Mouse (Mus musculus) testis, adult 2 months (tissue): ENCODE data around the gene Golph3. TPM values are rescaled to one million over a fixed set of nuclear protein-coding genes. Genes with fewer than 3 reads are reported as not detected.

Experiments used
- H3K27ac ChIP-seq: fragments of 200-500 bp; 2 replicates; pipeline ENCODE4 v1.5.1; 2012; ENCODE audit warnings: low read depth, low read length; ENCODE audit not compliant: control insufficient read depth, insufficient read depth
- H3K27me3 ChIP-seq: fragments of 200-500 bp; 2 replicates; pipeline ENCODE4 v1.6.1; 2012; ENCODE audit warnings: mild to moderate bottlenecking, low read length, moderate library complexity; ENCODE audit not compliant: control insufficient read depth, insufficient read depth
- H3K36me3 ChIP-seq: fragments of 200-500 bp; 2 replicates; pipeline ENCODE4 v1.6.1; 2012; ENCODE audit warnings: mild to moderate bottlenecking, low read length; ENCODE audit not compliant: control insufficient read depth, insufficient read depth
- H3K4me1 ChIP-seq: fragments of 200-500 bp; 2 replicates; pipeline ENCODE4 v1.6.1; 2012; ENCODE audit warnings: low read length; ENCODE audit not compliant: control insufficient read depth, insufficient read depth
- H3K4me3 ChIP-seq: fragments of 200-500 bp; 2 replicates; pipeline ENCODE4 v1.5.1; 2012; ENCODE audit warnings: low read depth, mild to moderate bottlenecking, low read length, moderate library complexity, mixed read lengths; ENCODE audit not compliant: control insufficient read depth
- CTCF ChIP-seq: fragments of 200-500 bp; IDR thresholded peaks from 2 replicates; pipeline ENCODE4 v1.5.1; 2012; ENCODE audit warnings: low read depth, mild to moderate bottlenecking, inconsistent platforms, low read length, moderate library complexity; ENCODE audit not compliant: control insufficient read depth, insufficient read depth, insufficient replicate concordance
- POLR2A ChIP-seq: fragments of 200-500 bp; IDR thresholded peaks from 2 replicates; pipeline ENCODE4 v1.6.1; 2012; ENCODE audit warnings: low read depth, mild to moderate bottlenecking, inconsistent platforms, low read length, moderate library complexity; ENCODE audit not compliant: control insufficient read depth
- polyA plus RNA-seq: library from polyadenylated mRNA; depleted of rRNA; stranded (reverse); fragments of >200 nt; gene quantifications from 2 replicates; pipeline ENCODE4 v1.2.3, GENCODE M21; 2012; rRNA removed

Gene Golph3
- 33.9 and 36.3 TPM in 2 replicates for polyA plus RNA-seq

GRCm38 (mm10) chr15:12321091-12321787 is at the start of gene Golph3:
Gene Golph3, plus strand, starts transcription at chr15:12321450.
- H3K36me3 ChIP-seq = no peaks in the 10 kb centered on the region
- no peaks in the 10 kb centered on the region for H3K27me3 ChIP-seq
- H3K27ac ChIP-seq = peak within 1 kb of the TSS; percentile 85
- H3K4me3 ChIP-seq = peak within 1 kb of the TSS; percentile 85
- TF ChIP-seq POLR2A (peak; percentile 70), CTCF (no peak)
- H3K4me1 ChIP-seq = peaks cover 9% of the 10 kb centered on the region

- no peaks in the 10 kb centered on the region; the same call in 1 of the 2 replicates for H3K4me1 ChIP-seq
- no peak overlapping the region for H3K27ac ChIP-seq
- no peak for TF ChIP-seq POLR2A
- no peak for TF ChIP-seq CTCF
- no peaks in the 10 kb centered on the region for H3K36me3 ChIP-seq
- no peaks in the 10 kb centered on the region for H3K27me3 ChIP-seq
- H3K4me3 ChIP-seq = no peak overlapping the region
Observed at GRCm38 (mm10) chr15:12273325-12274052, 47.8 kb upstream of the Golph3 start.

GRCm38 (mm10) chr15:12274053-12274769 is 47.0 kb upstream of the Golph3 start:
- no peaks in the 10 kb centered on the region for H3K36me3 ChIP-seq
- H3K4me3 ChIP-seq = no peak overlapping the region
- TF ChIP-seq POLR2A = no peak
- no peaks in the 10 kb centered on the region; the same call in 1 of the 2 replicates for H3K4me1 ChIP-seq
- H3K27ac ChIP-seq = no peak overlapping the region
- H3K27me3 ChIP-seq = no peaks in the 10 kb centered on the region

GRCm38 (mm10) chr15:12275091-12275623 is 46.1 kb upstream of the Golph3 start:
- Histone ChIP-seq H3K27ac (no peak overlapping the region), H3K27me3 (no peaks in the 10 kb centered on the region), H3K36me3 (no peaks in the 10 kb centered on the region), H3K4me1 (no peaks in the 10 kb centered on the region; the same call in 1 of the 2 replicates), H3K4me3 (no peak overlapping the region)
- TF ChIP-seq POLR2A = no peak

- no peaks in the 10 kb centered on the region for H3K36me3 ChIP-seq
- H3K4me3 ChIP-seq = no peak overlapping the region
- no peaks in the 10 kb centered on the region; the same call in 1 of the 2 replicates for H3K4me1 ChIP-seq
- TF ChIP-seq POLR2A (no peak), CTCF (no peak)
- no peaks in the 10 kb centered on the region for H3K27me3 ChIP-seq
- H3K27ac ChIP-seq = no peak overlapping the region
Observed at GRCm38 (mm10) chr15:12279816-12280215, 41.4 kb upstream of the Golph3 start.

- Histone ChIP-seq H3K27me3 (no peaks in the 10 kb centered on the region), H3K4me1 (no peaks in the 10 kb centered on the region), H3K27ac (no peak overlapping the region), H3K36me3 (no peaks in the 10 kb centered on the region), H3K4me3 (no peak overlapping the region)
- no peak for TF ChIP-seq CTCF
- no peak for TF ChIP-seq POLR2A
Observed at GRCm38 (mm10) chr15:12284794-12285534, 36.3 kb upstream of the Golph3 start.
